Mouse (Mus musculus) thymus, adult 2 months (tissue): ENCODE results near the gene Tchp. TPM values are rescaled to one million over a fixed set of nuclear protein-coding genes. Genes with fewer than 3 reads are reported as not detected.

Experiments used
- DNase-seq: peaks from one replicate; pipeline ENCODE4 v3.0.0; 2021
- H3K27ac ChIP-seq: fragments of 200-500 bp; 2 replicates; pipeline ENCODE4 v1.5.1; 2012; ENCODE audit warnings: low read length, control low read depth; ENCODE audit not compliant: control insufficient read depth, insufficient read depth
- H3K27me3 ChIP-seq: fragments of 200-500 bp; 2 replicates; pipeline ENCODE4 v1.6.1; 2012; ENCODE audit warnings: mild to moderate bottlenecking, low read length, moderate library complexity, mixed read lengths; ENCODE audit not compliant: control insufficient read depth, insufficient read depth
- H3K36me3 ChIP-seq: fragments of 200-500 bp; 2 replicates; pipeline ENCODE4 v1.6.1; 2012; ENCODE audit warnings: mild to moderate bottlenecking, low read length, moderate library complexity; ENCODE audit not compliant: control insufficient read depth, insufficient read depth
- H3K4me1 ChIP-seq: fragments of 200-500 bp; replicated peaks from 2 replicates; pipeline ENCODE4 v1.6.1; 2012; ENCODE audit warnings: low read length; ENCODE audit not compliant: control insufficient read depth, insufficient read depth
- H3K4me3 ChIP-seq: fragments of 200-500 bp; 2 replicates; pipeline ENCODE4 v1.5.1; 2012; ENCODE audit warnings: mild to moderate bottlenecking, low read length, control low read depth, moderate library complexity; ENCODE audit not compliant: control insufficient read depth, insufficient read depth
- CTCF ChIP-seq: fragments of 200-500 bp; IDR thresholded peaks from 2 replicates; pipeline ENCODE4 v1.5.1; 2012; ENCODE audit warnings: mild to moderate bottlenecking, control low read depth, low read length, moderate library complexity, borderline replicate concordance; ENCODE audit not compliant: control insufficient read depth, poor library complexity, insufficient read depth; ENCODE audit errors: extremely low read depth
- POLR2A ChIP-seq: fragments of 200-500 bp; IDR thresholded peaks from 2 replicates; pipeline ENCODE4 v1.6.1; 2012; ENCODE audit warnings: mild to moderate bottlenecking, low read length, control low read depth, moderate library complexity; ENCODE audit not compliant: control insufficient read depth, poor library complexity, insufficient read depth; ENCODE audit errors: extremely low read depth
- WGBS: fragments of 180-500 bp; shearing (Covaris S2); methylation state at CpG from one replicate; pipeline ENCODE4 v1.1.7; 2018; 5-methylcytosine and 5-hydroxymethylcytosine counted together
- polyA plus RNA-seq: library from polyadenylated mRNA; depleted of rRNA; stranded (reverse); fragments of >200 nt; gene quantifications from 2 replicates; pipeline ENCODE4 v1.2.3, GENCODE M21; 2012

The Tchp gene
- polyA plus RNA-seq, 1 experiment: 25.6 TPM

- H3K36me3 ChIP-seq: peaks cover 21% of the 10 kb centered on the region
- WGBS: 95% methylated on average over 20 of the region's 20 CpGs
- TF ChIP-seq CTCF (no peak), POLR2A (no peak)
- no peak overlapping the region for H3K4me3 ChIP-seq
- H3K27ac ChIP-seq: no peak overlapping the region
- H3K4me1 ChIP-seq: no peaks in the 10 kb centered on the region
- H3K27me3 ChIP-seq: no peaks in the 10 kb centered on the region
- DNase-seq: no peak
Measured at GRCm38 (mm10) chr5:114719003-114719927, 11.7 kb downstream of the Tchp start.

- no peak overlapping the region for H3K4me3 ChIP-seq
- TF ChIP-seq CTCF: no peak
- no peak for TF ChIP-seq POLR2A
- WGBS: 96% methylated on average over 6 of the region's 6 CpGs
- H3K27ac ChIP-seq: no peak overlapping the region
- no peak for DNase-seq
- no peaks in the 10 kb centered on the region for H3K27me3 ChIP-seq
- H3K4me1 ChIP-seq: no peaks in the 10 kb centered on the region
- H3K36me3 ChIP-seq: peaks cover 19% of the 10 kb centered on the region
Measured at GRCm38 (mm10) chr5:114719928-114720270, 12.3 kb downstream of the Tchp start.

- DNase-seq: no peak
- peaks cover 14% of the 10 kb centered on the region; the same call in 1 of the 2 replicates for H3K36me3 ChIP-seq
- H3K4me3 ChIP-seq: no peak overlapping the region
- TF ChIP-seq POLR2A: no peak
- TF ChIP-seq CTCF: no peak
- no peaks in the 10 kb centered on the region for H3K4me1 ChIP-seq
- H3K27ac ChIP-seq: no peak overlapping the region
- 96% methylated on average over 11 of the region's 11 CpGs for WGBS
- no peaks in the 10 kb centered on the region for H3K27me3 ChIP-seq
Measured at GRCm38 (mm10) chr5:114720784-114721183, 13.2 kb downstream of the Tchp start.

- H3K4me1 ChIP-seq: no peaks in the 10 kb centered on the region
- H3K36me3 ChIP-seq: peaks cover 14% of the 10 kb centered on the region; the same call in 1 of the 2 replicates
- WGBS: 93% methylated on average over 10 of the region's 10 CpGs
- H3K27ac ChIP-seq: no peak overlapping the region
- no peaks in the 10 kb centered on the region for H3K27me3 ChIP-seq
- no peak overlapping the region for H3K4me3 ChIP-seq
- TF ChIP-seq POLR2A (no peak), CTCF (no peak)
- DNase-seq: no peak
Measured at GRCm38 (mm10) chr5:114721969-114722368, 14.4 kb downstream of the Tchp start.

GRCm38 (mm10) chr5:114722846-114723245 is 15.3 kb downstream of the Tchp start:
- WGBS: 96% methylated on average over 13 of the region's 13 CpGs
- Histone ChIP-seq H3K36me3 (peaks cover 13% of the 10 kb centered on the region; the same call in 1 of the 2 replicates), H3K27ac (no peak overlapping the region), H3K27me3 (no peaks in the 10 kb centered on the region), H3K4me1 (no peaks in the 10 kb centered on the region), H3K4me3 (no peak overlapping the region)
- TF ChIP-seq CTCF (no peak), POLR2A (no peak)
- no peak for DNase-seq

GRCm38 (mm10) chr5:114728160-114728559 is 20.6 kb downstream of the Tchp start:
- Histone ChIP-seq H3K4me3 (no peak overlapping the region), H3K4me1 (no peaks in the 10 kb centered on the region), H3K27me3 (no peaks in the 10 kb centered on the region), H3K27ac (no peak overlapping the region), H3K36me3 (peaks cover 49% of the 10 kb centered on the region)
- no peak for DNase-seq
- TF ChIP-seq POLR2A (no peak), CTCF (no peak)
- 92% methylated on average over 10 of the region's 10 CpGs for WGBS
